Mouse (Mus musculus) heart, postnatal 0 days (tissue): ENCODE measurements around the gene Nek7. TPM values are rescaled to one million over a fixed set of nuclear protein-coding genes. Genes with fewer than 3 reads are reported as not detected.

Source experiments
- ATAC-seq: fragments of 200-750 bp; cut with Nextera tagmentation; 2 replicates; pipeline ENCODE4 v1.8.0; 2017; ENCODE audit warnings: low read depth, moderate number of reproducible peaks, moderate library complexity; ENCODE audit not compliant: insufficient read depth
- DNase-seq: peaks from one replicate; pipeline ENCODE4 v3.0.0-alpha.2; 2016; ENCODE audit warnings: low spot score
- H3K27ac ChIP-seq: fragments of 300-500 bp; sonication (generic); 2 replicates; pipeline ENCODE4 v1.5.1; 2014; ENCODE audit warnings: low read depth, mild to moderate bottlenecking
- H3K27me3 ChIP-seq: fragments of 300-500 bp; sonication (generic); 2 replicates; pipeline ENCODE4 v1.6.1; 2014; ENCODE audit warnings: low read length, mixed read lengths; ENCODE audit not compliant: control insufficient read depth, insufficient read depth
- H3K36me3 ChIP-seq: fragments of 300-500 bp; sonication (generic); replicated peaks from 2 replicates; pipeline ENCODE4 v1.6.1; 2014; ENCODE audit warnings: low read length, mixed read lengths; ENCODE audit not compliant: control insufficient read depth, insufficient read depth
- H3K4me1 ChIP-seq: fragments of 300-500 bp; sonication (generic); 2 replicates; pipeline ENCODE4 v1.6.1; 2014; ENCODE audit warnings: antibody characterized with exemption; ENCODE audit not compliant: control insufficient read depth, insufficient read depth
- H3K4me2 ChIP-seq: fragments of 300-500 bp; sonication (generic); 2 replicates; pipeline ENCODE4 v1.6.1; 2014; ENCODE audit warnings: low read depth, mild to moderate bottlenecking, low read length, moderate library complexity
- H3K4me3 ChIP-seq: fragments of 300-500 bp; sonication (generic); 2 replicates; pipeline ENCODE4 v1.5.1; 2014; ENCODE audit warnings: low read depth, low read length
- H3K9ac ChIP-seq: fragments of 300-500 bp; sonication (generic); replicated peaks from 2 replicates; pipeline ENCODE4 v1.6.1; 2014; ENCODE audit warnings: low read depth, low read length, mixed read lengths
- H3K9me3 ChIP-seq: fragments of 300-500 bp; sonication (generic); replicated peaks from 2 replicates; pipeline ENCODE4 v1.6.1; 2016; ENCODE audit warnings: low read length; ENCODE audit not compliant: control insufficient read depth
- CTCF ChIP-seq: IDR thresholded peaks from 2 replicates; pipeline ENCODE4 v1.5.1; 2016; ENCODE audit warnings: antibody characterized with exemption, control low read depth, low read depth
- EP300 ChIP-seq: IDR thresholded peaks from 2 replicates; pipeline ENCODE4 v1.6.1; 2016; ENCODE audit warnings: antibody characterized with exemption, low read depth
- WGBS: fragments of 180-500 bp; shearing (Covaris S2); extraction: QIAGEN DNeasy Blood & Tissue Kit; methylation state at CpG from one replicate; pipeline ENCODE4 v1.1.7; 2014; 5-methylcytosine and 5-hydroxymethylcytosine counted together
- polyA plus RNA-seq: library from polyadenylated mRNA; unstranded; fragments of >200 nt; fragmentation: Nextera tagmentation; extraction: Ambion mirVana; gene quantifications from 2 replicates; pipeline ENCODE4 v1.2.1, GENCODE M21; 2015
- total RNA-seq: library from RNA; depleted of rRNA; stranded (reverse); fragments of >200 nt; gene quantifications from 2 replicates; pipeline ENCODE4 v1.2.3, GENCODE M21; 2014; ENCODE audit warnings: low replicate concordance

The Nek7 gene
- total and polyA plus RNA-seq, 2 experiments from 2014 or later: 43.8 to 44.6 TPM

DNA sequence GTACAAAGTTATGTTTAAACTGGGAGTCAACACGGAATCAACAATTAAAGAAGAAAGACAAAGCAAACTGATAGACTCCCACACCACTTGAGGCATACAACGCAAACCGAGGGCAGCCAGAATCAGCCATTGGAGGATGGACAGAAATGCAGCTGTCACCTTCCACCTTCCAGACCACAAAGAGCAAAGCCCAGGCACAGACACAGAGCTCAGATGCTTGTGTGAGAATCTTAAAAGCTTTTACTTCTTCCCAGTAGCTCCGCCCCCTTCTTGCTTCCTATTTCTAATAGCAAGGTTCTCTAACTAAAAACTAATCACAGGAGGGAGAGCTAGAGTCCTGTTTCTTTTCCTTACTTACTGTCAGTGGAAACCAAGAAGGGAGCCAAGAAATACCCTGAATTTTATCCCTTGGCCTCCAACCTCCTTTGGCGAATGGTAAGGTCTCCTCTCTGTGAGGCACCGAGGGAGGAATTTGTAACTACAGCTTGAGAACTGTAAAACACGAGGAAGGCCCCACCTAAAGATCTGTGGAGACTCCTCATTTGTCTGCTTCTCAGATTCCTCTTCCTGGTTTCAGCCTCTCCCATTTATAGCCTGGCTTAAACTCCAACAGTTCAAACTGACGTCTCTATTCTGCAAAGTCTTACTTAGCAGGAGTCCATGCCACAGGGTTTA lies 78.3 kb downstream of the Nek7 start:
- 62% methylated on average over 8 of the region's 8 CpGs for WGBS
- Histone ChIP-seq H3K4me3 (no peak overlapping the region), H3K4me2 (no peak overlapping the region), H3K4me1 (no peaks in the 10 kb centered on the region), H3K27ac (no peak overlapping the region), H3K36me3 (no peaks in the 10 kb centered on the region), H3K9ac (no peak overlapping the region), H3K9me3 (no peaks in the 10 kb centered on the region), H3K27me3 (no peaks in the 10 kb centered on the region)
- ATAC-seq: no peak
- TF ChIP-seq EP300: no peak
- TF ChIP-seq CTCF: no peak
- DNase-seq: no peak

- 95% methylated on average over 1 of the region's 1 CpGs for WGBS
- H3K4me1 ChIP-seq: no peaks in the 10 kb centered on the region
- TF ChIP-seq CTCF (no peak), EP300 (no peak)
- no peak for ATAC-seq
- H3K27me3 ChIP-seq: no peaks in the 10 kb centered on the region
- H3K4me3 ChIP-seq: no peak overlapping the region
- no peak overlapping the region for H3K27ac ChIP-seq
- H3K4me2 ChIP-seq: no peak overlapping the region
- H3K9ac ChIP-seq: no peak overlapping the region
- no peaks in the 10 kb centered on the region for H3K36me3 ChIP-seq
- H3K9me3 ChIP-seq: no peaks in the 10 kb centered on the region
- no peak for DNase-seq
Measured at GRCm38 (mm10) chr1:138539713-138540112, 80.2 kb downstream of the Nek7 start.

DNA sequence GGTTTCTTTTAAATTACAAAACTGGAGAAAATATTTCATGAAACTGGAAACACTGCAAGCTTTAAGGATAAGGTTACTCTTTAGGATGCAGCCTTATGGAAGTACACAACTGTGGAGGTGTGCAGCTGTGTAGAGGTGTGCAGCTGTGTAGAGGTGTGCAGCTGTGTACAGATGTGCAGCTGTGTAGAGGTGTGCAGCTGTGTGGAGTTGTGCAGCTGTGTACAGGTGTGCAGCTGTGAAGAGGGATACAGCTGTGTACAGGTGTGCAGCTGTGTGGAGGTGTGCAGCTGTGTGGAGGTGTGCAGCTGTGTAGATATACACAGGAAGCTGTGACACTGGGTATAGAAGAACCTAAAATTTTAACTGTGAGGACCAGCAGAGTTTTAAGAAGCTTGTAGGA lies 81.7 kb downstream of the Nek7 start:
- TF ChIP-seq CTCF (no peak), EP300 (no peak)
- Histone ChIP-seq H3K4me2 (no peak overlapping the region), H3K4me1 (no peaks in the 10 kb centered on the region), H3K36me3 (no peaks in the 10 kb centered on the region), H3K4me3 (no peak overlapping the region), H3K27me3 (no peaks in the 10 kb centered on the region), H3K9ac (no peak overlapping the region), H3K27ac (no peak overlapping the region), H3K9me3 (no peaks in the 10 kb centered on the region)
- DNase-seq: no peak
- no peak for ATAC-seq

GRCm38 (mm10) chr1:138535758-138536574 lies 84.0 kb downstream of the Nek7 start:
- no peak for TF ChIP-seq EP300
- TF ChIP-seq CTCF: no peak
- H3K4me2 ChIP-seq: peak overlapping the region; percentile 30; the same call in 1 of the 2 replicates
- ATAC-seq: no peak
- no peaks in the 10 kb centered on the region for H3K27me3 ChIP-seq
- 65% methylated on average over 16 of the region's 16 CpGs for WGBS
- no peaks in the 10 kb centered on the region for H3K9me3 ChIP-seq
- H3K27ac ChIP-seq: peak overlapping the region; percentile 15; the same call in 1 of the 2 replicates
- H3K4me1 ChIP-seq: no peaks in the 10 kb centered on the region
- peaks cover 8% of the 10 kb centered on the region; the same call in 1 of the 2 replicates for H3K36me3 ChIP-seq
- no peak overlapping the region for H3K4me3 ChIP-seq
- DNase-seq: no peak
- H3K9ac ChIP-seq: 0 out of 2 replicates have a peak overlapping the region, but pooled peaks have one; percentile 20

GRCm38 (mm10) chr1:138530604-138531003 lies 89.3 kb downstream of the Nek7 start:
- H3K27me3 ChIP-seq: no peaks in the 10 kb centered on the region
- no peak overlapping the region for H3K9ac ChIP-seq
- no peak for TF ChIP-seq CTCF
- no peak for TF ChIP-seq EP300
- H3K9me3 ChIP-seq: no peaks in the 10 kb centered on the region
- no peak for DNase-seq
- no peaks in the 10 kb centered on the region for H3K4me1 ChIP-seq
- H3K36me3 ChIP-seq: peaks cover 13% of the 10 kb centered on the region; the same call in 1 of the 2 replicates
- WGBS: 77% methylated on average over 5 of the region's 5 CpGs
- no peak overlapping the region for H3K27ac ChIP-seq
- ATAC-seq: no peak
- H3K4me3 ChIP-seq: no peak overlapping the region
- no peak overlapping the region for H3K4me2 ChIP-seq
